Mouse (Mus musculus): ENCODE measurements around the gene D6Ertd527e. TPM values are rescaled to one million over a fixed set of nuclear protein-coding genes. Genes with fewer than 3 reads are reported as not detected.

Gene D6Ertd527e
- polyA plus RNA-seq, 1 experiment from 2014 or later, result 0.18 TPM

- Histone ChIP-seq H3K4me3 (ENCODE audit: low read depth, low read length) (no peak overlapping the region), H3K36me3 (ENCODE audit: control insufficient read depth, insufficient read depth) (peaks cover 4% of the 10 kb centered on the region; the same call in 1 of the 2 replicates), H3K4me1 (replicated peaks; ENCODE audit: control insufficient read depth, insufficient read depth, low read length) (no peaks in the 10 kb centered on the region), H3K27me3 (replicated peaks; ENCODE audit: control insufficient read depth, insufficient read depth, low read length) (no peaks in the 10 kb centered on the region), H3K9ac (ENCODE audit: low read depth, low read length) (no peak overlapping the region), H3K9me3 (ENCODE audit: control insufficient read depth) (no peaks in the 10 kb centered on the region), H3K27ac (ENCODE audit: low read depth, low read length) (no peak overlapping the region), H3K4me2 (replicated peaks; ENCODE audit: low read depth) (no peak overlapping the region)
- no peak for TF ChIP-seq CTCF (IDR thresholded peaks at IDR 0.05; ENCODE audit: low read depth)
- 60% methylated on average over 12 of the region's 12 CpGs for WGBS
- ATAC-seq, result no peak
Measured at GRCm38 (mm10) chr6:87139796-87140553, 35.4 kb downstream of the D6Ertd527e start.

- Histone ChIP-seq H3K4me1 (replicated peaks; ENCODE audit: control insufficient read depth, insufficient read depth, low read length) (no peaks in the 10 kb centered on the region), H3K27ac (ENCODE audit: low read depth, low read length) (no peak overlapping the region), H3K27me3 (replicated peaks; ENCODE audit: control insufficient read depth, insufficient read depth, low read length) (no peaks in the 10 kb centered on the region), H3K36me3 (ENCODE audit: control insufficient read depth, insufficient read depth) (no peaks in the 10 kb centered on the region), H3K4me2 (replicated peaks; ENCODE audit: low read depth) (no peak overlapping the region), H3K4me3 (ENCODE audit: low read depth, low read length) (no peak overlapping the region), H3K9me3 (ENCODE audit: control insufficient read depth) (no peaks in the 10 kb centered on the region), H3K9ac (ENCODE audit: low read depth, low read length) (no peak overlapping the region)
- TF ChIP-seq CTCF (IDR thresholded peaks at IDR 0.05; ENCODE audit: low read depth), result no peak
- no peak for ATAC-seq
- 72% methylated on average over 5 of the region's 5 CpGs for WGBS
Measured at GRCm38 (mm10) chr6:87142239-87142638, 37.7 kb downstream of the D6Ertd527e start.

- WGBS, result 73% methylated on average over 13 of the region's 13 CpGs
- Histone ChIP-seq H3K27ac (ENCODE audit: low read depth, low read length) (no peak overlapping the region), H3K36me3 (ENCODE audit: control insufficient read depth, insufficient read depth) (no peaks in the 10 kb centered on the region), H3K4me1 (replicated peaks; ENCODE audit: control insufficient read depth, insufficient read depth, low read length) (no peaks in the 10 kb centered on the region), H3K9me3 (ENCODE audit: control insufficient read depth) (no peaks in the 10 kb centered on the region), H3K9ac (ENCODE audit: low read depth, low read length) (no peak overlapping the region), H3K4me3 (ENCODE audit: low read depth, low read length) (no peak overlapping the region), H3K4me2 (replicated peaks; ENCODE audit: low read depth) (no peak overlapping the region), H3K27me3 (replicated peaks; ENCODE audit: control insufficient read depth, insufficient read depth, low read length) (no peaks in the 10 kb centered on the region)
- TF ChIP-seq CTCF (IDR thresholded peaks at IDR 0.05; ENCODE audit: low read depth), result no peak
- ATAC-seq, result no peak
Measured at GRCm38 (mm10) chr6:87143594-87143993, 39.0 kb downstream of the D6Ertd527e start.

- ATAC-seq, result no peak
- H3K9ac ChIP-seq (ENCODE audit: low read depth, low read length), result no peak overlapping the region
- 61% methylated on average over 3 of the region's 3 CpGs for WGBS
- no peaks in the 10 kb centered on the region for H3K4me1 ChIP-seq (replicated peaks; ENCODE audit: control insufficient read depth, insufficient read depth, low read length)
- no peaks in the 10 kb centered on the region for H3K9me3 ChIP-seq (ENCODE audit: control insufficient read depth)
- H3K4me3 ChIP-seq (ENCODE audit: low read depth, low read length), result no peak overlapping the region
- H3K36me3 ChIP-seq (ENCODE audit: control insufficient read depth, insufficient read depth), result no peaks in the 10 kb centered on the region
- H3K27me3 ChIP-seq (replicated peaks; ENCODE audit: control insufficient read depth, insufficient read depth, low read length), result no peaks in the 10 kb centered on the region
- no peak overlapping the region for H3K4me2 ChIP-seq (replicated peaks; ENCODE audit: low read depth)
- no peak for TF ChIP-seq CTCF (IDR thresholded peaks at IDR 0.05; ENCODE audit: low read depth)
- no peak overlapping the region for H3K27ac ChIP-seq (ENCODE audit: low read depth, low read length)
Measured at GRCm38 (mm10) chr6:87147921-87148320, 43.4 kb downstream of the D6Ertd527e start.

- Histone ChIP-seq H3K4me3 (ENCODE audit: low read depth, low read length) (no peak overlapping the region), H3K4me2 (replicated peaks; ENCODE audit: low read depth) (no peak overlapping the region), H3K36me3 (ENCODE audit: control insufficient read depth, insufficient read depth) (no peaks in the 10 kb centered on the region), H3K27ac (ENCODE audit: low read depth, low read length) (no peak overlapping the region), H3K27me3 (replicated peaks; ENCODE audit: control insufficient read depth, insufficient read depth, low read length) (no peaks in the 10 kb centered on the region), H3K9ac (ENCODE audit: low read depth, low read length) (no peak overlapping the region), H3K9me3 (ENCODE audit: control insufficient read depth) (no peaks in the 10 kb centered on the region), H3K4me1 (replicated peaks; ENCODE audit: control insufficient read depth, insufficient read depth, low read length) (no peaks in the 10 kb centered on the region)
- ATAC-seq, result no peak
- no peak for TF ChIP-seq CTCF (IDR thresholded peaks at IDR 0.05; ENCODE audit: low read depth)
- WGBS, result 80% methylated on average over 7 of the region's 7 CpGs
Measured at GRCm38 (mm10) chr6:87150471-87150870, 45.9 kb downstream of the D6Ertd527e start.

GRCm38 (mm10) chr6:87151427-87151826 lies 46.9 kb downstream of the D6Ertd527e start:
- TF ChIP-seq CTCF (IDR thresholded peaks at IDR 0.05; ENCODE audit: low read depth), result no peak
- no peak overlapping the region for H3K4me3 ChIP-seq (ENCODE audit: low read depth, low read length)
- ATAC-seq, result no peak
- H3K36me3 ChIP-seq (ENCODE audit: control insufficient read depth, insufficient read depth), result no peaks in the 10 kb centered on the region
- 92% methylated on average over 8 of the region's 8 CpGs for WGBS
- no peaks in the 10 kb centered on the region for H3K9me3 ChIP-seq (ENCODE audit: control insufficient read depth)
- no peaks in the 10 kb centered on the region for H3K4me1 ChIP-seq (replicated peaks; ENCODE audit: control insufficient read depth, insufficient read depth, low read length)
- no peak overlapping the region for H3K4me2 ChIP-seq (replicated peaks; ENCODE audit: low read depth)
- no peak overlapping the region for H3K27ac ChIP-seq (ENCODE audit: low read depth, low read length)
- H3K9ac ChIP-seq (ENCODE audit: low read depth, low read length), result no peak overlapping the region
- no peaks in the 10 kb centered on the region for H3K27me3 ChIP-seq (replicated peaks; ENCODE audit: control insufficient read depth, insufficient read depth, low read length)

Data from intestine, postnatal 0 days (tissue).